Mouse (Mus musculus) thymus, adult 2 months (tissue): ENCODE measurements around the gene Mrgprf.

Experiments used
- CTCF ChIP-seq: fragments of 200-500 bp; IDR thresholded peaks from 2 replicates; pipeline ENCODE4 v1.5.1; 2012; ENCODE audit warnings: mild to moderate bottlenecking, control low read depth, low read length, moderate library complexity, borderline replicate concordance; ENCODE audit not compliant: control insufficient read depth, poor library complexity, insufficient read depth; ENCODE audit errors: extremely low read depth
- POLR2A ChIP-seq: fragments of 200-500 bp; IDR thresholded peaks from 2 replicates; pipeline ENCODE4 v1.6.1; 2012; ENCODE audit warnings: mild to moderate bottlenecking, low read length, control low read depth, moderate library complexity; ENCODE audit not compliant: control insufficient read depth, poor library complexity, insufficient read depth; ENCODE audit errors: extremely low read depth

DNA sequence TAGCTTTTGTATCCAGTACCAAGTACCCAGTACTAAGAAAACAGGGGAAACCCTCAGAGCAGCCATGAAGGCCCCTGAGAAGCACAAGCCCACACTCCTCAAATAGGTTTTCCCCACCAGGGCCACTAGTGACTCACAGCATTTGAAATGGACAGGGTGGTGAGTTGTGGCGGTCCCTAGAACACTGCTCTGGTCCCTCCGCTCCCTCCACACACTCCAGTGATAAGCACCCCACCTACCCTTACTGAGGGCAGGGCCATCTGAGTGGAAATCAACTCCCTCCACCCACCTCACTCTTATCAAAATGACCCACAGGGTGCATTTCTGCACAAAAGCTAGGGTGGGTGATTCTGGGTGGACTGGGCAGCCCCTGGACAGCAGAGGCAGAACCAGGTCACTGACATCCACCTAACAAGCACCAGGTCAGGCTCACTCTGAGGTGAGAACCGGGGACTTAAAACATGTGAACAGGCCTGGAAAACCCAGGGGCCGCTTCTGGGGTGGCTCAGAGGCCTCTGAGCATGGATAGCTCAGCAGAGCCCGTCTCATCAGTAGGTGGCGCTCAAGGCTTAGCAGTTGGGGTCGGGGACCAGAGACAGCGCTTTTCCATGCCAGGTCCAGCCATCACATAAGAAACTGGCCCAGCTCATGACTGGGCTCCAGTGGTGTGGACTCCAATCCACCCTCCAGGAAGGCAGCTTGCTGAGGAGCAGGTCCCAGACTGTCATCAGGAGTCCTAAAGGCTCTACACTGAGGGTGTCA, 47.7 kb upstream of the Mrgprf start:
- TF ChIP-seq CTCF = no peak
- no peak for TF ChIP-seq POLR2A
